Mouse (Mus musculus) olfactory bulb, adult 2 months (tissue): ENCODE measurements around the gene Bpifb1.

Source experiments
- CTCF ChIP-seq: fragments of 200-500 bp; IDR thresholded peaks from 2 replicates; pipeline ENCODE4 v1.5.1; 2012; ENCODE audit warnings: low read depth, mild to moderate bottlenecking, low read length, moderate library complexity; ENCODE audit not compliant: insufficient read depth
- POLR2A ChIP-seq: fragments of 200-500 bp; IDR thresholded peaks from 2 replicates; pipeline ENCODE4 v1.6.1; 2012; ENCODE audit warnings: mild to moderate bottlenecking, low read depth, low read length, moderate library complexity; ENCODE audit not compliant: insufficient read depth

DNA sequence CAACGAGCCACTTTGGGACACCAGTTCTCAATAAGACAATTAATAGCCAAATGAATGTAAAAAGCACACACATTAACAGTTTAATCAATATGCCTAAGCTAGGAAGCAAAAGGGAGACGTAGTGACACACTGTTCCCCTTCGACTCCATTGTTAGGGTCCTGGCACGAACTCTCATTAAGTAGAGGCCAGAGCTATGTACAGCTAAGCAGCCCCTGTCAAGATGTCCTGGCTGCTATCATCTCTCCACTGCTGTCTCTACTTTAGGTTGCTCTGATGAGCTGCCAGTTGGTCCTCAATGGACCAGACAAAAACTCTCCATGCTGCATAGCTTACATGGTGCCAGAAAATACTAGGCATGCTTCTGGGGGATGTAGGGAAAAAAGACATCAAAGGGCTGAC is 65.2 kb downstream of the Bpifb1 start:
- TF ChIP-seq POLR2A (no peak), CTCF (no peak)
